Mouse (Mus musculus) hindbrain, embryonic 15.5 days (tissue): ENCODE measurements at regions not wholly inside any gene's neighbourhood (a gene's known extent, or its start where the extent isn't known, plus 50 kb on each side); places are given as distances from the start of the nearest gene placed in this dataset.

Experiments used
- ATAC-seq: fragments of 200-750 bp; cut with Nextera tagmentation; 2 replicates; pipeline ENCODE4 v1.8.0; 2017; ENCODE audit warnings: low read depth, moderate number of reproducible peaks, moderate TSS enrichment; ENCODE audit not compliant: low FRiP score
- H3K27ac ChIP-seq: fragments of 300-500 bp; sonication (generic); replicated peaks from 2 replicates; pipeline ENCODE4 v1.5.1; 2015; ENCODE audit warnings: mild to moderate bottlenecking, inconsistent platforms
- H3K27me3 ChIP-seq: fragments of 300-500 bp; sonication (generic); 2 replicates; pipeline ENCODE4 v1.6.1; 2015; ENCODE audit warnings: control low read depth, inconsistent platforms
- H3K36me3 ChIP-seq: fragments of 300-500 bp; sonication (generic); 2 replicates; pipeline ENCODE4 v1.6.1; 2015; ENCODE audit warnings: control low read depth, inconsistent platforms
- H3K4me1 ChIP-seq: fragments of 300-500 bp; sonication (generic); replicated peaks from 2 replicates; pipeline ENCODE4 v1.6.1; 2015; ENCODE audit warnings: control low read depth, inconsistent platforms
- H3K4me2 ChIP-seq: fragments of 300-500 bp; sonication (generic); 2 replicates; pipeline ENCODE4 v1.6.1; 2015; ENCODE audit warnings: moderate library complexity, mild to moderate bottlenecking, inconsistent platforms
- H3K4me3 ChIP-seq: fragments of 300-500 bp; sonication (generic); 2 replicates; pipeline ENCODE4 v1.5.1; 2015; ENCODE audit warnings: mild to moderate bottlenecking, inconsistent platforms
- H3K9ac ChIP-seq: fragments of 300-500 bp; sonication (generic); 2 replicates; pipeline ENCODE4 v1.6.1; 2015; ENCODE audit warnings: inconsistent platforms
- H3K9me3 ChIP-seq: fragments of 300-500 bp; sonication (generic); 2 replicates; pipeline ENCODE4 v1.6.1; 2016; ENCODE audit warnings: control low read depth, inconsistent platforms
- WGBS: fragments of 180-500 bp; shearing (Covaris S2); methylation state at CpG from one replicate; pipeline ENCODE4 v1.1.7; 2015; 5-methylcytosine and 5-hydroxymethylcytosine counted together

GRCm38 (mm10) chr1:128705071-128705503 lies 113.0 kb upstream of the Cxcr4 start:
- no peaks in the 10 kb centered on the region for H3K27me3 ChIP-seq
- WGBS, result 69% methylated on average over 3 of the region's 3 CpGs
- no peak overlapping the region for H3K27ac ChIP-seq
- no peaks in the 10 kb centered on the region for H3K36me3 ChIP-seq
- H3K9me3 ChIP-seq, result no peaks in the 10 kb centered on the region
- H3K4me2 ChIP-seq, result no peak overlapping the region
- no peak overlapping the region for H3K4me3 ChIP-seq
- no peaks in the 10 kb centered on the region for H3K4me1 ChIP-seq
- H3K9ac ChIP-seq, result no peak overlapping the region
- no peak for ATAC-seq

- no peak for ATAC-seq
- no peaks in the 10 kb centered on the region for H3K36me3 ChIP-seq
- H3K9ac ChIP-seq, result no peak overlapping the region
- no peak overlapping the region for H3K4me3 ChIP-seq
- no peak overlapping the region for H3K4me2 ChIP-seq
- no peak overlapping the region for H3K27ac ChIP-seq
- no peaks in the 10 kb centered on the region for H3K4me1 ChIP-seq
- H3K27me3 ChIP-seq, result no peaks in the 10 kb centered on the region
- 52% methylated on average over 3 of the region's 3 CpGs for WGBS
- no peaks in the 10 kb centered on the region for H3K9me3 ChIP-seq
Observed at GRCm38 (mm10) chr1:128701326-128701725, 109.2 kb upstream of the Cxcr4 start.

- H3K9ac ChIP-seq, result no peak overlapping the region
- no peaks in the 10 kb centered on the region for H3K27me3 ChIP-seq
- no peak overlapping the region for H3K27ac ChIP-seq
- H3K4me2 ChIP-seq, result no peak overlapping the region
- no peaks in the 10 kb centered on the region for H3K4me1 ChIP-seq
- WGBS, result 89% methylated on average over 4 of the region's 4 CpGs
- H3K36me3 ChIP-seq, result no peaks in the 10 kb centered on the region
- ATAC-seq, result no peak
- H3K4me3 ChIP-seq, result no peak overlapping the region
- no peaks in the 10 kb centered on the region for H3K9me3 ChIP-seq
Observed at GRCm38 (mm10) chr1:128697962-128698361, 105.9 kb upstream of the Cxcr4 start.

GRCm38 (mm10) chr1:128695936-128696335 lies 103.8 kb upstream of the Cxcr4 start:
- Histone ChIP-seq H3K27ac (no peak overlapping the region), H3K4me1 (peaks cover 6% of the 10 kb centered on the region; the same call in 1 of the 2 replicates), H3K4me3 (no peak overlapping the region), H3K9ac (no peak overlapping the region), H3K36me3 (no peaks in the 10 kb centered on the region), H3K27me3 (no peaks in the 10 kb centered on the region), H3K4me2 (no peak overlapping the region), H3K9me3 (no peaks in the 10 kb centered on the region)
- no peak for ATAC-seq
- WGBS, result 90% methylated on average over 2 of the region's 2 CpGs

- ATAC-seq, result no peak
- Histone ChIP-seq H3K27ac (no peak overlapping the region), H3K4me1 (peaks cover 6% of the 10 kb centered on the region; the same call in 1 of the 2 replicates), H3K4me2 (no peak overlapping the region), H3K4me3 (no peak overlapping the region), H3K36me3 (no peaks in the 10 kb centered on the region), H3K9ac (no peak overlapping the region), H3K27me3 (no peaks in the 10 kb centered on the region), H3K9me3 (no peaks in the 10 kb centered on the region)
Observed at GRCm38 (mm10) chr1:128692799-128693198, 100.7 kb upstream of the Cxcr4 start.

- no peak overlapping the region for H3K4me3 ChIP-seq
- H3K4me1 ChIP-seq, result peaks cover 9% of the 10 kb centered on the region; the same call in 1 of the 2 replicates
- no peaks in the 10 kb centered on the region for H3K27me3 ChIP-seq
- 9% methylated on average over 8 of the region's 8 CpGs for WGBS
- no peak overlapping the region for H3K4me2 ChIP-seq
- H3K36me3 ChIP-seq, result no peaks in the 10 kb centered on the region
- ATAC-seq, result peak; percentile 59; the same call in 1 of the 2 replicates
- no peak overlapping the region for H3K27ac ChIP-seq
- H3K9me3 ChIP-seq, result no peaks in the 10 kb centered on the region
- H3K9ac ChIP-seq, result no peak overlapping the region
Observed at GRCm38 (mm10) chr1:128692313-128692712, 100.2 kb upstream of the Cxcr4 start.

- H3K27ac ChIP-seq, result no peak overlapping the region
Observed at GRCm38 (mm10) chr1:128687236-128687927, 95.3 kb upstream of the Cxcr4 start.

GRCm38 (mm10) chr1:128685467-128686137 lies 93.5 kb upstream of the Cxcr4 start:
- Histone ChIP-seq H3K27me3 (no peaks in the 10 kb centered on the region), H3K36me3 (no peaks in the 10 kb centered on the region), H3K4me1 (peaks cover 9% of the 10 kb centered on the region; the same call in 1 of the 2 replicates), H3K27ac (no peak overlapping the region), H3K9ac (no peak overlapping the region), H3K4me2 (no peak overlapping the region), H3K9me3 (no peaks in the 10 kb centered on the region), H3K4me3 (no peak overlapping the region)
- WGBS, result 25% methylated on average over 8 of the region's 8 CpGs
- no peak for ATAC-seq

More at GRCm38 (mm10) chr1:128687236-128687927, 95.3 kb upstream of the Cxcr4 start:
- H3K36me3 ChIP-seq, result no peaks in the 10 kb centered on the region
- H3K9ac ChIP-seq, result no peak overlapping the region
- ATAC-seq, result no peak
- H3K27me3 ChIP-seq, result no peaks in the 10 kb centered on the region
- H3K4me1 ChIP-seq, result peaks cover 13% of the 10 kb centered on the region; the same call in 1 of the 2 replicates
- 12% methylated on average over 9 of the region's 9 CpGs for WGBS
- H3K4me2 ChIP-seq, result no peak overlapping the region
- no peak overlapping the region for H3K4me3 ChIP-seq
- no peaks in the 10 kb centered on the region for H3K9me3 ChIP-seq

GRCm38 (mm10) chr1:128682942-128683341 lies 90.8 kb upstream of the Cxcr4 start:
- no peak overlapping the region for H3K4me2 ChIP-seq
- H3K27me3 ChIP-seq, result no peaks in the 10 kb centered on the region
- no peak overlapping the region for H3K9ac ChIP-seq
- ATAC-seq, result no peak
- H3K27ac ChIP-seq, result no peak overlapping the region
- H3K9me3 ChIP-seq, result no peaks in the 10 kb centered on the region
- no peaks in the 10 kb centered on the region for H3K36me3 ChIP-seq
- H3K4me3 ChIP-seq, result no peak overlapping the region
- H3K4me1 ChIP-seq, result peaks cover 14% of the 10 kb centered on the region; the same call in 1 of the 2 replicates
- 74% methylated on average over 8 of the region's 8 CpGs for WGBS

GRCm38 (mm10) chr1:128681261-128681660 lies 89.2 kb upstream of the Cxcr4 start:
- H3K9me3 ChIP-seq, result no peaks in the 10 kb centered on the region
- no peak overlapping the region for H3K27ac ChIP-seq
- 71% methylated on average over 4 of the region's 4 CpGs for WGBS
- no peaks in the 10 kb centered on the region for H3K27me3 ChIP-seq
- no peak overlapping the region for H3K4me2 ChIP-seq
- no peak overlapping the region for H3K9ac ChIP-seq
- no peak overlapping the region for H3K4me3 ChIP-seq
- no peak for ATAC-seq
- H3K4me1 ChIP-seq, result peaks cover 5% of the 10 kb centered on the region; the same call in 1 of the 2 replicates
- H3K36me3 ChIP-seq, result no peaks in the 10 kb centered on the region

GRCm38 (mm10) chr1:128680538-128680937 lies 88.4 kb upstream of the Cxcr4 start:
- H3K4me1 ChIP-seq, result peaks cover 5% of the 10 kb centered on the region; the same call in 1 of the 2 replicates
- H3K4me2 ChIP-seq, result no peak overlapping the region
- no peaks in the 10 kb centered on the region for H3K9me3 ChIP-seq
- 63% methylated on average over 3 of the region's 3 CpGs for WGBS
- H3K27me3 ChIP-seq, result no peaks in the 10 kb centered on the region
- no peak overlapping the region for H3K27ac ChIP-seq
- no peak for ATAC-seq
- H3K36me3 ChIP-seq, result no peaks in the 10 kb centered on the region
- H3K9ac ChIP-seq, result no peak overlapping the region
- H3K4me3 ChIP-seq, result no peak overlapping the region

- WGBS, result 83% methylated on average over 5 of the region's 5 CpGs
- Histone ChIP-seq H3K9ac (no peak overlapping the region), H3K4me3 (no peak overlapping the region), H3K9me3 (no peaks in the 10 kb centered on the region), H3K27ac (no peak overlapping the region), H3K4me1 (peaks cover 5% of the 10 kb centered on the region; the same call in 1 of the 2 replicates), H3K36me3 (no peaks in the 10 kb centered on the region), H3K27me3 (no peaks in the 10 kb centered on the region), H3K4me2 (no peak overlapping the region)
- no peak for ATAC-seq
Observed at GRCm38 (mm10) chr1:128680012-128680411, 87.9 kb upstream of the Cxcr4 start.
